Mouse (Mus musculus): Measurements from ENCODE around the gene Rfxap. TPM values are rescaled to one million over a fixed set of nuclear protein-coding genes. Genes with fewer than 3 reads are reported as not detected.

Rfxap gene
- 13.2 and 22.6 TPM in 2 replicates for polyA plus RNA-seq (2012; rRNA removed)

DNA sequence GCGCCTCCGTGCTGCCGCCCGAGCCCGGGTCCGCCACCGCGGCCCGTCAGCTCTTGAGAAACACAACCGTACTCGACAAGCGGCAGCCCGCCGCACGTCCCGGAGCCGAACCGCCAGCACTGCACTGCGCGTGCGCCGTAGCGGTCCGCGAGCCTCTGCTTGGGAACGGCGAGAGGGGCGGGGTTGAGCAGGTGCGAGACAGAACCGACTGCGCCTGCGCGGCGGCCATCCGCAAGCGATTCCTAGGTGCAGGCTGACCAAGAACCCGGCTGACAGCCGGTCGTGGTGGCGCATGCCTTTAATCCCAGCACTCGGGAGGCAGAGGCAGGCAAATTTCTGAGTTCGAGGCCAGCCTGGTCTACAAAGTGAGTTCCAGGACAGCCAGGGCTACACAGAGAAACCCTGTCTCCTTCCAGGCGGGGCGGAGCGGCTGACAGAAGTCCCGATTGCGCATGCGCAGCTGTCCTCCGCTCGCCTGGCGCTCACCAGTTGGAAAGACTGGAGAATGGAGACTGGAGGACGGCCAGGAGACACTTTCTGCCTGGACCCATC lies at the start of gene Rfxap:
Rfxap (minus strand) TSS at position 126 of the 552 bp plus-strand sequence.
- WGBS = under 1% methylated on average over 52 of the region's 52 CpGs
- H3K4me1 ChIP-seq (ENCODE audit: control insufficient read depth, insufficient read depth, low read length) = peaks cover 13% of the 10 kb centered on the region
- TF ChIP-seq POLR2A (IDR thresholded peaks at IDR 0.05; ENCODE audit: borderline replicate concordance, extremely low read depth, low read depth, low read length) = peak; percentile 70; the same call in 1 of the 2 replicates
- TF ChIP-seq CTCF (IDR thresholded peaks at IDR 0.05; ENCODE audit: insufficient read depth, low read length) = no peak
- H3K4me3 ChIP-seq (replicated peaks; ENCODE audit: extremely low read depth, low read depth, low read length) = peak within 1 kb of the TSS; percentile 93
- DNase-seq = peak; percentile 94

- no peak overlapping the region for H3K4me3 ChIP-seq (replicated peaks; ENCODE audit: extremely low read depth, low read depth, low read length)
- no peak for TF ChIP-seq POLR2A (IDR thresholded peaks at IDR 0.05; ENCODE audit: borderline replicate concordance, extremely low read depth, low read depth, low read length)
- TF ChIP-seq CTCF (IDR thresholded peaks at IDR 0.05; ENCODE audit: insufficient read depth, low read length) = no peak
- no peak for DNase-seq
- H3K4me1 ChIP-seq (ENCODE audit: control insufficient read depth, insufficient read depth, low read length) = no peaks in the 10 kb centered on the region
- 44% methylated on average over 2 of the region's 2 CpGs for WGBS
Observed at GRCm38 (mm10) chr3:54835421-54835820, 27.8 kb upstream of the Rfxap start.

DNA sequence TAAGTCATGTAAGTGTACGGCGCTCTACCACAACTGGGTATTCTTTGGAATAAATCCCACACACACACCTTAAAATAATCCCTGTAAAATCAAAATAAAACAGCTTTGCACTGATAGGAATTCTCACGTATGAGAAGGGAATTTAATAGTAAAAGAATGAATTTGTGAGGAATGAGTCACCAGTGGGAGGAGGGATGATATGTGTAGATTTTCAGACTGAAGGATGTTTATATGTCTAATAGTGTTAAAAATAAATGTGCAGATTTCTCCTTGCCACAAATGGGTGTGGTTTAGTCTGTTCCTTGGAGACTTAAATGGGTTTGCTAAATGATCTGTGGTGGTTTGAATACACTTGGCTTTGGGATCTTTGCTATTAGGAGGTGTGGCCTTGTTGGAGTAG lies 24.9 kb upstream of the Rfxap start:
- Histone ChIP-seq H3K4me3 (replicated peaks; ENCODE audit: extremely low read depth, low read depth, low read length) (no peak overlapping the region), H3K4me1 (ENCODE audit: control insufficient read depth, insufficient read depth, low read length) (no peaks in the 10 kb centered on the region)
- DNase-seq = no peak
- TF ChIP-seq POLR2A (IDR thresholded peaks at IDR 0.05; ENCODE audit: borderline replicate concordance, extremely low read depth, low read depth, low read length) (no peak), CTCF (IDR thresholded peaks at IDR 0.05; ENCODE audit: insufficient read depth, low read length) (no peak)
- 82% methylated on average over 3 of the region's 3 CpGs for WGBS

GRCm38 (mm10) chr3:54822526-54822925 lies 14.9 kb upstream of the Rfxap start:
- 73% methylated on average over 5 of the region's 5 CpGs for WGBS
- no peak overlapping the region for H3K4me3 ChIP-seq (replicated peaks; ENCODE audit: extremely low read depth, low read depth, low read length)

DNA sequence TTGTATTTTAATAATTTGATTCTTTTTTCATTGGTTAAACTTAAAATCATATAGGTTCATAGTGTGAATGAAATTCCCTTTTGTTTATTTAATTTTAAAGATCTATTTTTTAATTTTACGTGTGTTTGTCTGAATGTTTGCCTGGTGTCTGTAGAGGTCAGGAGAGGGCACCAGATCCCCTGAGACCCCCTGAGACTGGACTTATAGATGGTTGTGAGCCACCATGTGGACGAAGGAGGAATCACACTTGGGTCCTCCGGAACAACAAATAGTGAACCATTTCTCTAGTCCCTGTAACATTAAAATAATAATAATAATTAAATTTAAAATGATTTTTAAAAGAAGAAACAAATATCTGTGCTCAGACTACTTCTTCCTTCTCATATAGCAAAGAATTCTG lies 7.7 kb upstream of the Rfxap start:
- DNase-seq = no peak
- TF ChIP-seq POLR2A (IDR thresholded peaks at IDR 0.05; ENCODE audit: borderline replicate concordance, extremely low read depth, low read depth, low read length) = no peak
- peak; percentile 78 for TF ChIP-seq CTCF (IDR thresholded peaks at IDR 0.05; ENCODE audit: insufficient read depth, low read length)
- WGBS = 8% methylated on average over 3 of the region's 3 CpGs
- Histone ChIP-seq H3K4me1 (ENCODE audit: control insufficient read depth, insufficient read depth, low read length) (no peaks in the 10 kb centered on the region), H3K4me3 (replicated peaks; ENCODE audit: extremely low read depth, low read depth, low read length) (no peak overlapping the region)

More at GRCm38 (mm10) chr3:54822526-54822925, 14.9 kb upstream of the Rfxap start:
- no peak for DNase-seq
- H3K4me1 ChIP-seq (ENCODE audit: control insufficient read depth, insufficient read depth, low read length) = no peaks in the 10 kb centered on the region
- no peak for TF ChIP-seq POLR2A (IDR thresholded peaks at IDR 0.05; ENCODE audit: borderline replicate concordance, extremely low read depth, low read depth, low read length)
- no peak for TF ChIP-seq CTCF (IDR thresholded peaks at IDR 0.05; ENCODE audit: insufficient read depth, low read length)

GRCm38 (mm10) chr3:54814622-54815021 lies 7.0 kb upstream of the Rfxap start:
- WGBS = 32% methylated on average over 6 of the region's 6 CpGs
- TF ChIP-seq POLR2A (IDR thresholded peaks at IDR 0.05; ENCODE audit: borderline replicate concordance, extremely low read depth, low read depth, low read length) (no peak), CTCF (IDR thresholded peaks at IDR 0.05; ENCODE audit: insufficient read depth, low read length) (no peak)
- DNase-seq = no peak
- Histone ChIP-seq H3K4me3 (replicated peaks; ENCODE audit: extremely low read depth, low read depth, low read length) (no peak overlapping the region), H3K4me1 (ENCODE audit: control insufficient read depth, insufficient read depth, low read length) (no peaks in the 10 kb centered on the region)

- WGBS = 63% methylated on average over 6 of the region's 6 CpGs
- TF ChIP-seq CTCF (IDR thresholded peaks at IDR 0.05; ENCODE audit: insufficient read depth, low read length) (no peak), POLR2A (IDR thresholded peaks at IDR 0.05; ENCODE audit: borderline replicate concordance, extremely low read depth, low read depth, low read length) (no peak)
- no peaks in the 10 kb centered on the region for H3K4me1 ChIP-seq (ENCODE audit: control insufficient read depth, insufficient read depth, low read length)
- no peak overlapping the region for H3K4me3 ChIP-seq (replicated peaks; ENCODE audit: extremely low read depth, low read depth, low read length)
- no peak for DNase-seq
Observed at GRCm38 (mm10) chr3:54813418-54813988, 5.9 kb upstream of the Rfxap start.

GRCm38 (mm10) chr3:54811616-54812015 lies 4.0 kb upstream of the Rfxap start:
- no peak overlapping the region for H3K4me3 ChIP-seq (replicated peaks; ENCODE audit: extremely low read depth, low read depth, low read length)
- TF ChIP-seq CTCF (IDR thresholded peaks at IDR 0.05; ENCODE audit: insufficient read depth, low read length) (no peak), POLR2A (IDR thresholded peaks at IDR 0.05; ENCODE audit: borderline replicate concordance, extremely low read depth, low read depth, low read length) (no peak)
- H3K4me1 ChIP-seq (ENCODE audit: control insufficient read depth, insufficient read depth, low read length) = peaks cover 3% of the 10 kb centered on the region; the same call in 1 of the 2 replicates
- no peak for DNase-seq
- 45% methylated on average over 1 of the region's 1 CpGs for WGBS

GRCm38 (mm10) chr3:54809111-54809510 lies 1.5 kb upstream of the Rfxap start:
- Histone ChIP-seq H3K4me3 (replicated peaks; ENCODE audit: extremely low read depth, low read depth, low read length) (no peak overlapping the region), H3K4me1 (ENCODE audit: control insufficient read depth, insufficient read depth, low read length) (peaks cover 13% of the 10 kb centered on the region)
- DNase-seq = no peak
- no peak for TF ChIP-seq POLR2A (IDR thresholded peaks at IDR 0.05; ENCODE audit: borderline replicate concordance, extremely low read depth, low read depth, low read length)
- TF ChIP-seq CTCF (IDR thresholded peaks at IDR 0.05; ENCODE audit: insufficient read depth, low read length) = no peak
- WGBS = 55% methylated on average over 5 of the region's 5 CpGs

- TF ChIP-seq POLR2A (IDR thresholded peaks at IDR 0.05; ENCODE audit: borderline replicate concordance, extremely low read depth, low read depth, low read length) (no peak), CTCF (IDR thresholded peaks at IDR 0.05; ENCODE audit: insufficient read depth, low read length) (no peak)
- Histone ChIP-seq H3K4me1 (ENCODE audit: control insufficient read depth, insufficient read depth, low read length) (peaks cover 13% of the 10 kb centered on the region), H3K4me3 (replicated peaks; ENCODE audit: extremely low read depth, low read depth, low read length) (peak overlapping the region; percentile 93)
- DNase-seq = no peak
- WGBS = under 1% methylated on average over 46 of the region's 56 CpGs
Observed at GRCm38 (mm10) chr3:54807061-54807661, 430 bp downstream of the Rfxap start.
